Mouse (Mus musculus): ENCODE data around the gene Lrrk1. TPM values are rescaled to one million over a fixed set of nuclear protein-coding genes. Genes with fewer than 3 reads are reported as not detected.

The Lrrk1 gene
- total and polyA plus RNA-seq, 2 experiments from 2014 or later = 2.1 to 3.8 TPM

DNA sequence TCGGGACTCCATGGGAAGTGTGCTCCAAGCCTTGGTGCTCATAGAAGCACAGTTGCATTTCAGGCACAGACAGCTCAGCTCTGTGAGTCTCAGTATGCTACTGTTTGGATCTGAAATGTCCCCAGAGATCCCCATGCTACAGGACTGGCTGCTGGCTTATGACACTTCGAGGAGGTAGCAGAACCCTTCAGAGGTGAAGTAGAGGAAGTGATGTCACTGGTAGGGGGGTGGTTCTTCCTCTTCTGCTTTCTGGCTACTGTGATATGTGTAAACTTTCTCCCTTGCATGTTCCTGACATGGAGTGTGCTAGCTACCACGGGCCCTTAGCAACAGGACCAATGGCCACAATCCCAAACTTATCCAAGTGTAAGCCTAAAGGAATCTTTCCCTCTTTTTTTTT, 162.3 kb downstream of the Lrrk1 start:
- DNase-seq (ENCODE audit: low spot score) (no peak), ATAC-seq (ENCODE audit: low FRiP score) (no peak)
- TF ChIP-seq CTCF (IDR thresholded peaks at IDR 0.05) = no peak
- H3K9me3 ChIP-seq (ENCODE audit: low read length) = no peaks in the 10 kb centered on the region
- H3K27ac ChIP-seq (ENCODE audit: low read depth, low read length) = no peak overlapping the region
- no peaks in the 10 kb centered on the region for H3K36me3 ChIP-seq (ENCODE audit: insufficient read depth, low read length)
- H3K4me3 ChIP-seq (ENCODE audit: low read depth, low read length) = no peak overlapping the region
- peaks cover 2% of the 10 kb centered on the region; the same call in 1 of the 2 replicates for H3K4me1 ChIP-seq (ENCODE audit: insufficient read depth, low read length)
- no peaks in the 10 kb centered on the region for H3K27me3 ChIP-seq (ENCODE audit: insufficient read depth, low read length)
- H3K4me2 ChIP-seq (ENCODE audit: low read depth, low read length, poor library complexity, severe bottlenecking) = no peak overlapping the region
- H3K9ac ChIP-seq (replicated peaks; ENCODE audit: low read length, poor library complexity, severe bottlenecking) = no peak overlapping the region
- WGBS = 85% methylated on average over 3 of the region's 3 CpGs

DNA sequence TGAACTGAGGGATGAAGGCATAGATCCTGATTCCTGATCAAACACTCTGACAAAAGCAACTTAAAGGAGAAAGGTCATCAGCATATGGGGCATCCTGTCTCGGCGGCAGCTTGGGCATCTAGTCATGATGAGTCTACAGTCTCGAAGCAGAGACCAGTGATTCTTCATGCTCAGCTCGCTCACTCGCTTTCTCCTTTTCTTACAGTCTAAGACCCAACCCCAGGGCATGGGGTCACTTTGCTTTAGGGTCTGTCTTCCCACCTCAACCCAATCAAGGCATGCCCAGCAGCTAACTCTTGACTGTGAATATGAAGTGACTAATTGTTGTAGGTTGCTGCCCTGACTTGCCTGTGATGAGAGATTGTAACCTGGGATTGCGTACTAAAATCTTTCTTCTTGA, 163.6 kb downstream of the Lrrk1 start:
- Histone ChIP-seq H3K4me1 (ENCODE audit: insufficient read depth, low read length) (no peaks in the 10 kb centered on the region), H3K27me3 (ENCODE audit: insufficient read depth, low read length) (no peaks in the 10 kb centered on the region), H3K36me3 (ENCODE audit: insufficient read depth, low read length) (no peaks in the 10 kb centered on the region), H3K4me3 (ENCODE audit: low read depth, low read length) (no peak overlapping the region), H3K4me2 (ENCODE audit: low read depth, low read length, poor library complexity, severe bottlenecking) (no peak overlapping the region), H3K9ac (replicated peaks; ENCODE audit: low read length, poor library complexity, severe bottlenecking) (no peak overlapping the region), H3K9me3 (ENCODE audit: low read length) (no peaks in the 10 kb centered on the region), H3K27ac (ENCODE audit: low read depth, low read length) (no peak overlapping the region)
- DNase-seq (ENCODE audit: low spot score) (no peak), ATAC-seq (ENCODE audit: low FRiP score) (no peak)
- TF ChIP-seq CTCF (IDR thresholded peaks at IDR 0.05) = no peak
- WGBS = 99% methylated on average over 6 of the region's 6 CpGs

DNA sequence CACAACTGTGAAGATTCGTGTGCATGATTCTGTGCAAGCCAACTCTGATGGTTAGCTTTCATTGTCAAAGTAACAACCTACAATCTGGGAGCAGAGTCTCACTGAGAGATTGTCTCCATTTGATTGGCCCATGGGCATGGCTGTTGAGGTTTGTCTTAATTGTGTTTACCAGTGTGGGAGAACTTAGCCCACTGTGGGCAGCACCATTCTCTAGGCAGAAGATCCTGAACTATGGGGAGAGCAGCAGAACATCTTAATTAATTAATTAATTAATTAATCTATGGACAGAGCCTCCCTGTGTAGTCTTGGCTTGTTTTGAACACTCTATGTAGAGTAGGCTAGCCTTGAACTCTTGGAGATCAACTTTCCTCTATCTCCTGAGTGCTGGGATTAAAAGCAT, 164.4 kb downstream of the Lrrk1 start:
- no peak for DNase-seq (ENCODE audit: low spot score)
- Histone ChIP-seq H3K4me1 (ENCODE audit: insufficient read depth, low read length) (no peaks in the 10 kb centered on the region), H3K9ac (replicated peaks; ENCODE audit: low read length, poor library complexity, severe bottlenecking) (no peak overlapping the region), H3K27me3 (ENCODE audit: insufficient read depth, low read length) (no peaks in the 10 kb centered on the region), H3K4me2 (ENCODE audit: low read depth, low read length, poor library complexity, severe bottlenecking) (no peak overlapping the region), H3K27ac (ENCODE audit: low read depth, low read length) (no peak overlapping the region), H3K9me3 (ENCODE audit: low read length) (no peaks in the 10 kb centered on the region), H3K4me3 (ENCODE audit: low read depth, low read length) (no peak overlapping the region), H3K36me3 (ENCODE audit: insufficient read depth, low read length) (no peaks in the 10 kb centered on the region)
- no peak for TF ChIP-seq CTCF (IDR thresholded peaks at IDR 0.05)
- 88% methylated on average over 1 of the region's 1 CpGs for WGBS
- ATAC-seq (ENCODE audit: low FRiP score) = no peak

DNA sequence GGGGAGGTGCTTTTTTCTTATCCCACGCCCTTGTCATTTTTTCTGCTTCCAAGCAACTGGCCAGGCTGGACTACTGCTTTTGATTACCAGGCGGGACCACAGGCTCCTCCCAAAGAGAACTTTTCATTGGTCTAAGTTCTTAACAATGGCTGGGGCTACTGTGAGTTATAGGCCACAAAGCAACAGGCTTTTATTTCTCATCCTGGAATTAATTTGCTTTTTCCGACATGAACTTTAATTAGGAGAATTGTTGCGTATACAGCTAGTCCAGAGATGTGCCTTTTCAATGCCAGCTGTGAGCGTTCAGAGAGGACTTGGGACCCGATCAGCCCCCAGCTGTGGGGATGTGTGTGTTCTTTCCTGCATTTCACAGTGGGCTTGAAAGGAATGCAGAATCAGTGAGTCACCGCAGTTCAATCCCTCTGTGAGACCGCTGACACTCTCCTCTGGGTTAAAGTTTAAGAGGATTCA, 165.5 kb downstream of the Lrrk1 start:
- no peaks in the 10 kb centered on the region for H3K4me1 ChIP-seq (ENCODE audit: insufficient read depth, low read length)
- no peak overlapping the region for H3K4me3 ChIP-seq (ENCODE audit: low read depth, low read length)
- no peaks in the 10 kb centered on the region for H3K9me3 ChIP-seq (ENCODE audit: low read length)
- H3K9ac ChIP-seq (replicated peaks; ENCODE audit: low read length, poor library complexity, severe bottlenecking) = no peak overlapping the region
- no peaks in the 10 kb centered on the region for H3K36me3 ChIP-seq (ENCODE audit: insufficient read depth, low read length)
- TF ChIP-seq CTCF (IDR thresholded peaks at IDR 0.05) = no peak
- DNase-seq (ENCODE audit: low spot score) = no peak
- WGBS = 21% methylated on average over 8 of the region's 8 CpGs
- no peak for ATAC-seq (ENCODE audit: low FRiP score)
- H3K27me3 ChIP-seq (ENCODE audit: insufficient read depth, low read length) = no peaks in the 10 kb centered on the region
- no peak overlapping the region for H3K27ac ChIP-seq (ENCODE audit: low read depth, low read length)
- H3K4me2 ChIP-seq (ENCODE audit: low read depth, low read length, poor library complexity, severe bottlenecking) = no peak overlapping the region

DNA sequence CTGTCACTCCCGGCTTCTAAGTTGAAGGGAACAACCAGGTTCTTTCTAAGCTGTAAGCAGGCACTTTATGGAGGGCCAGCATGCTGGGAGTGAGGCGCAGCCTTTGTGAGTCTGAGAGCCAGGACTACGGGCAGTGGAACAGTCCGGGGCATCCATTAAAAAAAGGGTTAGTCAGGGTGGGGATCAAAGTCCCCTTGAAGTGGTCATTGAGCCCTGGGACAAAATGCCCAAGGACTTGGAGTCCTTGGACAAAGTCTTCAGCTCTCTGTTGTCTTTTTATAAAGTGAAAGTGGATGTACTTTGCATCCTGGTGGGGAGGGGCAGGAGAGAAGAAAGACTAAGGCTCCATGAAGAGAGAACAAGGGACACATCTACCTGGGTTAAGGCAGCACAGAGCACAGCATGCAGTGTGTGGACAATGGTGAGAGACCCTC, 168.3 kb downstream of the Lrrk1 start:
- 64% methylated on average over 4 of the region's 4 CpGs for WGBS
- TF ChIP-seq CTCF (IDR thresholded peaks at IDR 0.05) = no peak
- no peaks in the 10 kb centered on the region for H3K4me1 ChIP-seq (ENCODE audit: insufficient read depth, low read length)
- H3K4me3 ChIP-seq (ENCODE audit: low read depth, low read length) = no peak overlapping the region
- no peak overlapping the region for H3K4me2 ChIP-seq (ENCODE audit: low read depth, low read length, poor library complexity, severe bottlenecking)
- H3K9me3 ChIP-seq (ENCODE audit: low read length) = no peaks in the 10 kb centered on the region
- no peaks in the 10 kb centered on the region for H3K36me3 ChIP-seq (ENCODE audit: insufficient read depth, low read length)
- H3K27ac ChIP-seq (ENCODE audit: low read depth, low read length) = no peak overlapping the region
- H3K9ac ChIP-seq (replicated peaks; ENCODE audit: low read length, poor library complexity, severe bottlenecking) = no peak overlapping the region
- H3K27me3 ChIP-seq (ENCODE audit: insufficient read depth, low read length) = no peaks in the 10 kb centered on the region
- DNase-seq (ENCODE audit: low spot score) = no peak
- ATAC-seq (ENCODE audit: low FRiP score) = no peak

DNA sequence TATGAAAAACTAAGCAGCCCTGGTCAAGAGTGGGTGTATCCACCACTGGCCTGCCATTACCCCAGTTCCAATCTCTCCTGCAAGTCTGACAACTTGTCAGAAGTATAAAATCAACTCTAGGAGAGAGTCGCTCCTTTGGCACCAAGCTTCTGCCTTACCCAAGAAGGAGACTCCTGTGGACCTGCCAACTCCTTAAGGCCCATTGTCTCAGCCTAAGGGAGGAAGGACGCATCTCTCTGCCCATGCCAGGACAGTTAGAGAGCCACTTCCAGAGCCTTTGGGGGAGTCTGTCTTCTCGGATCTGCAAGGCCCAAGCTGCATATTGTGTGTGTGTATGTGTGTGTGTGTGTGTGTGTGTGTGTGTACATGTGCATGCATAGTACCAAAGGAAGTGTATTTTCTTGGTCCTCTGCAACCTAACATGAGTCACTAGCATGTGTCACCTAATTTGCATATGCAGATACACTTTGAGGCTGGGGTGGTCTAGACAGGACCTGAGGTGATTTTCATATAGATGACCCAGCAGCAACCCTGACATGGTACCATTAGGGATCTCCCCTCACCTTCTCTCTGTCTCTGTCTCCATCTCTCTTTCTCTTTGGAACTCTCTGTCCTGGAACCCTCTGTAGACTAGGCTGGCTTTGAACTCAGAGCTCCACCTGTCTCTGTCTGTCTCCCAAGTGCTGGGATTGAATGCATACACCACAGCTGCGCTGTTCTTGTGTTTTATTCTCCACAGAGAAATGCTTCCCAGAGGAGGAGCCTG, 168.9 kb downstream of the Lrrk1 start:
- no peak for TF ChIP-seq CTCF (IDR thresholded peaks at IDR 0.05)
- 86% methylated on average over 4 of the region's 4 CpGs for WGBS
- no peaks in the 10 kb centered on the region for H3K27me3 ChIP-seq (ENCODE audit: insufficient read depth, low read length)

More for the DNA sequence above, 168.9 kb downstream of the Lrrk1 start:
- Histone ChIP-seq H3K9me3 (ENCODE audit: low read length) (no peaks in the 10 kb centered on the region), H3K4me1 (ENCODE audit: insufficient read depth, low read length) (no peaks in the 10 kb centered on the region), H3K27ac (ENCODE audit: low read depth, low read length) (no peak overlapping the region), H3K4me3 (ENCODE audit: low read depth, low read length) (no peak overlapping the region), H3K36me3 (ENCODE audit: insufficient read depth, low read length) (no peaks in the 10 kb centered on the region), H3K4me2 (ENCODE audit: low read depth, low read length, poor library complexity, severe bottlenecking) (no peak overlapping the region), H3K9ac (replicated peaks; ENCODE audit: low read length, poor library complexity, severe bottlenecking) (no peak overlapping the region)
- DNase-seq (ENCODE audit: low spot score) = no peak
- ATAC-seq (ENCODE audit: low FRiP score) = no peak
